Mouse (Mus musculus): ENCODE measurements around the gene Cmtm8. TPM values are rescaled to one million over a fixed set of nuclear protein-coding genes. Genes with fewer than 3 reads are reported as not detected.

The Cmtm8 gene
- polyA plus RNA-seq, 1 experiment from 2014 or later: 14.9 TPM

- Histone ChIP-seq H3K36me3 (peaks cover 59% of the 10 kb centered on the region), H3K4me2 (peak overlapping the region; percentile 83), H3K4me3 (peak overlapping the region; percentile 61), H3K27me3 (replicated peaks) (no peaks in the 10 kb centered on the region), H3K4me1 (replicated peaks) (peaks cover 8% of the 10 kb centered on the region; the same call in 1 of the 2 replicates), H3K9ac (peak overlapping the region; percentile 78), H3K27ac (ENCODE audit: poor library complexity, severe bottlenecking) (peak overlapping the region; percentile 32), H3K9me3 (replicated peaks) (no peaks in the 10 kb centered on the region)
- 5% methylated on average over 36 of the region's 36 CpGs for WGBS
- ATAC-seq (ENCODE audit: insufficient number of reproducible peaks, low FRiP score): peak; percentile 87
Observed at GRCm38 (mm10) chr9:114752863-114753484, 91.0 kb downstream of the Cmtm8 start.

- Histone ChIP-seq H3K27ac (ENCODE audit: poor library complexity, severe bottlenecking) (no peak overlapping the region), H3K4me3 (no peak overlapping the region), H3K27me3 (replicated peaks) (no peaks in the 10 kb centered on the region), H3K4me2 (peak overlapping the region; percentile 83; the same call in 1 of the 2 replicates), H3K9me3 (replicated peaks) (no peaks in the 10 kb centered on the region), H3K9ac (no peak overlapping the region), H3K4me1 (replicated peaks) (peaks cover 8% of the 10 kb centered on the region; the same call in 1 of the 2 replicates), H3K36me3 (peaks cover 61% of the 10 kb centered on the region)
- no peak for ATAC-seq (ENCODE audit: insufficient number of reproducible peaks, low FRiP score)
- WGBS: 59% methylated on average over 9 of the region's 9 CpGs
Observed at GRCm38 (mm10) chr9:114752311-114752710, 91.6 kb downstream of the Cmtm8 start.

GRCm38 (mm10) chr9:114751582-114751981 lies 92.4 kb downstream of the Cmtm8 start:
- no peak overlapping the region for H3K4me2 ChIP-seq
- H3K4me3 ChIP-seq: no peak overlapping the region
- no peaks in the 10 kb centered on the region for H3K27me3 ChIP-seq (replicated peaks)
- H3K27ac ChIP-seq (ENCODE audit: poor library complexity, severe bottlenecking): no peak overlapping the region
- H3K9ac ChIP-seq: no peak overlapping the region
- peaks cover 61% of the 10 kb centered on the region for H3K36me3 ChIP-seq
- WGBS: 81% methylated on average over 3 of the region's 3 CpGs
- ATAC-seq (ENCODE audit: insufficient number of reproducible peaks, low FRiP score): no peak
- H3K4me1 ChIP-seq (replicated peaks): peaks cover 8% of the 10 kb centered on the region; the same call in 1 of the 2 replicates
- no peaks in the 10 kb centered on the region for H3K9me3 ChIP-seq (replicated peaks)

- 73% methylated on average over 12 of the region's 12 CpGs for WGBS
- Histone ChIP-seq H3K9me3 (replicated peaks) (no peaks in the 10 kb centered on the region), H3K4me2 (no peak overlapping the region), H3K9ac (no peak overlapping the region), H3K36me3 (peaks cover 46% of the 10 kb centered on the region), H3K27ac (ENCODE audit: poor library complexity, severe bottlenecking) (no peak overlapping the region), H3K4me3 (no peak overlapping the region), H3K27me3 (replicated peaks) (no peaks in the 10 kb centered on the region), H3K4me1 (replicated peaks) (peaks cover 14% of the 10 kb centered on the region)
- no peak for ATAC-seq (ENCODE audit: insufficient number of reproducible peaks, low FRiP score)
Observed at GRCm38 (mm10) chr9:114747466-114747865, 96.5 kb downstream of the Cmtm8 start.

GRCm38 (mm10) chr9:114747012-114747411 lies 96.9 kb downstream of the Cmtm8 start:
- no peak overlapping the region for H3K4me3 ChIP-seq
- H3K36me3 ChIP-seq: peaks cover 46% of the 10 kb centered on the region
- no peak overlapping the region for H3K9ac ChIP-seq
- WGBS: 78% methylated on average over 10 of the region's 10 CpGs
- ATAC-seq (ENCODE audit: insufficient number of reproducible peaks, low FRiP score): no peak
- no peaks in the 10 kb centered on the region for H3K9me3 ChIP-seq (replicated peaks)
- peaks cover 16% of the 10 kb centered on the region for H3K4me1 ChIP-seq (replicated peaks)
- no peak overlapping the region for H3K4me2 ChIP-seq
- no peak overlapping the region for H3K27ac ChIP-seq (ENCODE audit: poor library complexity, severe bottlenecking)
- H3K27me3 ChIP-seq (replicated peaks): no peaks in the 10 kb centered on the region

- WGBS: 68% methylated on average over 4 of the region's 4 CpGs
- H3K27ac ChIP-seq (ENCODE audit: poor library complexity, severe bottlenecking): no peak overlapping the region
- no peak overlapping the region for H3K4me2 ChIP-seq
- no peak overlapping the region for H3K4me3 ChIP-seq
- H3K27me3 ChIP-seq (replicated peaks): no peaks in the 10 kb centered on the region
- peaks cover 48% of the 10 kb centered on the region for H3K36me3 ChIP-seq
- ATAC-seq (ENCODE audit: insufficient number of reproducible peaks, low FRiP score): no peak
- H3K9me3 ChIP-seq (replicated peaks): no peaks in the 10 kb centered on the region
- peaks cover 16% of the 10 kb centered on the region for H3K4me1 ChIP-seq (replicated peaks)
- no peak overlapping the region for H3K9ac ChIP-seq
Observed at GRCm38 (mm10) chr9:114745654-114746053, 98.3 kb downstream of the Cmtm8 start.

- 31% methylated on average over 4 of the region's 4 CpGs for WGBS
- H3K4me3 ChIP-seq: no peak overlapping the region
- H3K9me3 ChIP-seq (replicated peaks): no peaks in the 10 kb centered on the region
- no peaks in the 10 kb centered on the region for H3K27me3 ChIP-seq (replicated peaks)
- H3K36me3 ChIP-seq: peaks cover 48% of the 10 kb centered on the region
- no peak overlapping the region for H3K27ac ChIP-seq (ENCODE audit: poor library complexity, severe bottlenecking)
- H3K9ac ChIP-seq: no peak overlapping the region
- peaks cover 21% of the 10 kb centered on the region for H3K4me1 ChIP-seq (replicated peaks)
- H3K4me2 ChIP-seq: no peak overlapping the region
- ATAC-seq (ENCODE audit: insufficient number of reproducible peaks, low FRiP score): 0 out of 2 replicates have a peak, but pooled peaks have one; percentile 14
Observed at GRCm38 (mm10) chr9:114745163-114745562, 98.8 kb downstream of the Cmtm8 start.

- no peak overlapping the region for H3K9ac ChIP-seq
- H3K27ac ChIP-seq (ENCODE audit: poor library complexity, severe bottlenecking): peak overlapping the region; percentile 53; the same call in 1 of the 2 replicates
- WGBS: 69% methylated on average over 2 of the region's 2 CpGs
Observed at GRCm38 (mm10) chr9:114742731-114743130, 101.2 kb downstream of the Cmtm8 start.

GRCm38 (mm10) chr9:114740336-114740735 lies 103.6 kb downstream of the Cmtm8 start:
- peaks cover 24% of the 10 kb centered on the region for H3K36me3 ChIP-seq
- H3K4me3 ChIP-seq: no peak overlapping the region
- H3K27ac ChIP-seq (ENCODE audit: poor library complexity, severe bottlenecking): no peak overlapping the region
- 89% methylated on average over 9 of the region's 9 CpGs for WGBS
- H3K9me3 ChIP-seq (replicated peaks): no peaks in the 10 kb centered on the region
- H3K4me2 ChIP-seq: no peak overlapping the region
- no peaks in the 10 kb centered on the region for H3K27me3 ChIP-seq (replicated peaks)
- ATAC-seq (ENCODE audit: insufficient number of reproducible peaks, low FRiP score): no peak
- H3K9ac ChIP-seq: no peak overlapping the region
- H3K4me1 ChIP-seq (replicated peaks): peaks cover 29% of the 10 kb centered on the region

More at GRCm38 (mm10) chr9:114742731-114743130, 101.2 kb downstream of the Cmtm8 start:
- Histone ChIP-seq H3K4me2 (no peak overlapping the region), H3K4me3 (no peak overlapping the region), H3K36me3 (peaks cover 40% of the 10 kb centered on the region), H3K9me3 (replicated peaks) (no peaks in the 10 kb centered on the region), H3K4me1 (replicated peaks) (peaks cover 21% of the 10 kb centered on the region), H3K27me3 (replicated peaks) (no peaks in the 10 kb centered on the region)
- ATAC-seq (ENCODE audit: insufficient number of reproducible peaks, low FRiP score): no peak

Other genes with a start within 250 kb of the Cmtm8 start
- 39.4 and 40.8 TPM in 2 replicates for gene Cnot10, start 204.0 kb downstream of the Cmtm8 start, polyA plus RNA-seq (2016; fragmentation: Nextera tagmentation; extraction: Ambion mirVana)
- 78.3 and 81.8 TPM in 2 replicates for gene Dync1li1, start 155.4 kb downstream of the Cmtm8 start, polyA plus RNA-seq (2016; fragmentation: Nextera tagmentation; extraction: Ambion mirVana)
- 42.2 and 43.9 TPM in 2 replicates for gene Cmtm6, start 113.0 kb downstream of the Cmtm8 start, polyA plus RNA-seq (2016; fragmentation: Nextera tagmentation; extraction: Ambion mirVana)
- gene Cmtm7, start 62.3 kb downstream of the Cmtm8 start, polyA plus RNA-seq (2016; fragmentation: Nextera tagmentation; extraction: Ambion mirVana): 104 TPM in 2 replicates
- gene Gpd1l, start 89.8 kb upstream of the Cmtm8 start, polyA plus RNA-seq (2016; fragmentation: Nextera tagmentation; extraction: Ambion mirVana): 15.5 and 19.3 TPM in 2 replicates
- gene Osbpl10, start 134.4 kb upstream of the Cmtm8 start, polyA plus RNA-seq (2016; fragmentation: Nextera tagmentation; extraction: Ambion mirVana): 2.6 TPM in 2 replicates
- 259 and 289 TPM in 2 replicates for gene Rps27rt, start 138.6 kb upstream of the Cmtm8 start, polyA plus RNA-seq (2016; fragmentation: Nextera tagmentation; extraction: Ambion mirVana)